Comparison of ENCODE assay signal across 19 mouse cellular contexts in the genomic region with DNA sequence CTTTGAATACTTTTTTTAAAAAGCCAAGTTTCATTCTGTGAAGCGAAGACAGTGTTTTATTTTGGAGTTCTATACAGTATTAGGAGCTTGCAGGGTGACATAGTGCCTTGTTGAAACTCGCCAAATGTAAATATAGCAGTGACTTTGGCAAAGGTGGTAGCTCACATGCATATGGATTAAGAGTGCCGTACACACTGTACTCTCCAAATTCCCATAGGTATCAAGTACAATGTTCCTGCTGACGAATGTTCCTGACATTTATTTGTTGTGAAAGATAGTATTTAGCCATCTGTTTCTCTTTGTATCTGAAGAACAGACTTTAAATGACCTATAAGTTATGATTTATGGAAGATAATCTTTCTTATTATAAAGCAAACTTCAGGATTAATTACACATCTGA.
"Had no signal": no experiment of that assay in that cellular context is flagged by ENCODE, and none has a peak within 500 bp of the region (broad histone marks: within the 10 kb centered on the region; RNA-seq: fewer than 3 reads in every experiment).

No protein-coding gene starts in this region.

- H3K4me2 ChIP-seq: lung, embryonic 14.5 days; midbrain, embryonic 12.5 days; neural tube, embryonic 13.5 days; neural tube, embryonic 15.5 days had no signal

- H3K27me3 ChIP-seq: midbrain, embryonic 12.5 days; neural tube, embryonic 13.5 days; neural tube, embryonic 15.5 days had no signal

- H3K4me3 ChIP-seq: midbrain, embryonic 10.5 days; midbrain, embryonic 12.5 days; myocyte; neural tube, embryonic 13.5 days; neural tube, embryonic 15.5 days had no signal

- H3K9ac ChIP-seq: lung, embryonic 14.5 days; midbrain, embryonic 12.5 days; neural tube, embryonic 13.5 days; neural tube, embryonic 15.5 days had no signal

- H3K4me1 ChIP-seq: midbrain, embryonic 12.5 days; neural tube, embryonic 15.5 days had no signal

- H3K36me3 ChIP-seq: midbrain, embryonic 10.5 days; midbrain, embryonic 12.5 days; neural tube, embryonic 13.5 days; neural tube, embryonic 15.5 days had no signal

- ATAC-seq: midbrain, embryonic 16.5 days had no signal

- H3K9me3 ChIP-seq: midbrain, embryonic 10.5 days; midbrain, embryonic 12.5 days; neural tube, embryonic 13.5 days; neural tube, embryonic 15.5 days had no signal

- H3K27ac ChIP-seq: midbrain, embryonic 10.5 days; midbrain, embryonic 12.5 days; neural tube, embryonic 13.5 days; neural tube, embryonic 15.5 days had no signal

- DNase-seq: lung, adult 18-20 months; lung, embryonic 14.5 days; lung, postnatal 10 days; lung, postnatal 4 days; midbrain, embryonic 14.5 days; retina, postnatal 1 day; right cerebral cortex, adult 18-20 months; right cerebral cortex, postnatal 25 days; right cerebral cortex, postnatal 4 days; spleen, adult 18-20 months; thymus, adult 2 months; thymus, postnatal 25 days; thymus, postnatal 4 days had no signal
